Mouse (Mus musculus): ENCODE measurements around the gene Nckap5. TPM values are rescaled to one million over a fixed set of nuclear protein-coding genes. Genes with fewer than 3 reads are reported as not detected.

The Nckap5 gene
- total and polyA plus RNA-seq, 3 experiments = not detected

- Histone ChIP-seq H3K4me2 (ENCODE audit: insufficient read depth, low read depth, poor library complexity, severe bottlenecking) (no peak overlapping the region), H3K79me2 (replicated peaks; ENCODE audit: control insufficient read depth, extremely low read depth, insufficient read depth, poor library complexity, severe bottlenecking) (no peaks in the 10 kb centered on the region), H3K27ac (ENCODE audit: insufficient read depth, low read depth) (no peak overlapping the region), H3K4me1 (ENCODE audit: control insufficient read depth in 1 of 2, insufficient read depth in 2 of 2) (no peaks in the 10 kb centered on the region), H3K27me3 (replicated peaks) (peaks cover 4% of the 10 kb centered on the region), H3K9ac (ENCODE audit: insufficient read depth, low read depth) (no peak overlapping the region), H3K4me3 (replicated peaks in 1 of 3; ENCODE audit: low read depth in 2 of 3, low read length in 2 of 3, poor library complexity in 1 of 3) (no peak overlapping the region), H3K36me3 (replicated peaks in 1 of 2; ENCODE audit: control insufficient read depth in 1 of 2, insufficient read depth in 1 of 2, low read length in 1 of 2) (no peaks in the 10 kb centered on the region), H3K9me3 (replicated peaks; ENCODE audit: low read length) (peaks cover 2% of the 10 kb centered on the region)
- TF ChIP-seq CTCF (conservative IDR thresholded peaks at IDR 0.05 in 1 of 2, IDR thresholded peaks at IDR 0.05 in 1 of 2; ENCODE audit: low read depth in 2 of 2, low read length in 2 of 2) (no peak), CHD2 (IDR thresholded peaks at IDR 0.05; ENCODE audit: low read length) (no peak)
- no peak for DNase-seq (ENCODE audit: extremely low read depth)
- in situ Hi-C loops (cut with MboI; ENCODE audit: low pct_ligation_motif_present, low pct_unique_long_range_greater_than_20kb, low sequenced_read_pairs) = no loop called here
- dilution Hi-C loops (cut with MboI; ENCODE audit: extremely low pct_ligation_motif_present, extremely low pct_unique_long_range_greater_than_20kb, low sequenced_read_pairs) = no loop called here
Measured at GRCm38 (mm10) chr1:126706611-126707010, 124.0 kb downstream of the Nckap5 start.

GRCm38 (mm10) chr1:126700978-126701320, 129.7 kb downstream of the Nckap5 start:
- peaks cover 4% of the 10 kb centered on the region for H3K27me3 ChIP-seq (replicated peaks)
- H3K27ac ChIP-seq (ENCODE audit: insufficient read depth, low read depth) = no peak overlapping the region
- H3K9me3 ChIP-seq (replicated peaks; ENCODE audit: low read length) = peaks cover 8% of the 10 kb centered on the region
- H3K4me3 ChIP-seq (replicated peaks in 1 of 3; ENCODE audit: low read depth in 2 of 3, low read length in 2 of 3, poor library complexity in 1 of 3) = no peak overlapping the region
- in situ Hi-C loops (cut with MboI; ENCODE audit: low pct_ligation_motif_present, low pct_unique_long_range_greater_than_20kb, low sequenced_read_pairs) = no loop called here
- dilution Hi-C loops (cut with MboI; ENCODE audit: extremely low pct_ligation_motif_present, extremely low pct_unique_long_range_greater_than_20kb, low sequenced_read_pairs) = no loop called here
- no peak overlapping the region for H3K9ac ChIP-seq (ENCODE audit: insufficient read depth, low read depth)
- H3K4me1 ChIP-seq (ENCODE audit: control insufficient read depth in 1 of 2, insufficient read depth in 2 of 2) = no peaks in the 10 kb centered on the region
- no peak for TF ChIP-seq TCF12 (IDR thresholded peaks at IDR 0.05; ENCODE audit: low read depth, low read length)
- TF ChIP-seq USF1 (IDR thresholded peaks at IDR 0.05; ENCODE audit: low read depth, low read length) = no peak
- no peak for TF ChIP-seq SIN3A (IDR thresholded peaks at IDR 0.05; ENCODE audit: low read length)
- H3K4me2 ChIP-seq (ENCODE audit: insufficient read depth, low read depth, poor library complexity, severe bottlenecking) = no peak overlapping the region
- H3K79me2 ChIP-seq (replicated peaks; ENCODE audit: control insufficient read depth, extremely low read depth, insufficient read depth, poor library complexity, severe bottlenecking) = no peaks in the 10 kb centered on the region
- no peak for DNase-seq (ENCODE audit: extremely low read depth)
- H3K36me3 ChIP-seq (replicated peaks in 1 of 2; ENCODE audit: control insufficient read depth in 1 of 2, insufficient read depth in 1 of 2, low read length in 1 of 2) = no peaks in the 10 kb centered on the region

- no peak overlapping the region for H3K27ac ChIP-seq (ENCODE audit: insufficient read depth, low read depth)
- H3K4me3 ChIP-seq (replicated peaks in 1 of 3; ENCODE audit: low read depth in 2 of 3, low read length in 2 of 3, poor library complexity in 1 of 3) = no peak overlapping the region
- no peak for TF ChIP-seq CHD2 (IDR thresholded peaks at IDR 0.05; ENCODE audit: low read length)
- no peak for TF ChIP-seq NELFE (IDR thresholded peaks at IDR 0.05; ENCODE audit: low read depth, low read length)
- TF ChIP-seq USF1 (IDR thresholded peaks at IDR 0.05; ENCODE audit: low read depth, low read length) = no peak
- no peak for TF ChIP-seq MAZ (IDR thresholded peaks at IDR 0.05; ENCODE audit: low read depth, low read length)
- no peak for TF ChIP-seq ELF1 (IDR thresholded peaks at IDR 0.05; ENCODE audit: low read depth, low read length)
- TF ChIP-seq MAX (IDR thresholded peaks at IDR 0.05; ENCODE audit: low read length) = no peak
- no peak for TF ChIP-seq ZMIZ1 (IDR thresholded peaks at IDR 0.05; ENCODE audit: low read depth, low read length)
- no peak for TF ChIP-seq MYC (IDR thresholded peaks at IDR 0.05; ENCODE audit: low read depth, low read length)
- TF ChIP-seq UBTF (IDR thresholded peaks at IDR 0.05; ENCODE audit: low read depth, low read length) = no peak
- TF ChIP-seq TBP (conservative IDR thresholded peaks at IDR 0.05; ENCODE audit: low read depth, low read length) = no peak
- no peak for TF ChIP-seq E2F4 (IDR thresholded peaks at IDR 0.05; ENCODE audit: insufficient replicate concordance, low read depth, low read length)
- TF ChIP-seq ZC3H11A (IDR thresholded peaks at IDR 0.05; ENCODE audit: low read depth, low read length) = no peak
- no peak for TF ChIP-seq POLR2AphosphoS2 (IDR thresholded peaks at IDR 0.05; ENCODE audit: low read depth, low read length)
- TF ChIP-seq ZNF384 (IDR thresholded peaks at IDR 0.05; ENCODE audit: low read depth, low read length) = no peak
- no peak for TF ChIP-seq CHD1 (IDR thresholded peaks at IDR 0.05; ENCODE audit: low read depth, low read length)
- no peak overlapping the region for H3K4me2 ChIP-seq (ENCODE audit: insufficient read depth, low read depth, poor library complexity, severe bottlenecking)
- H3K79me2 ChIP-seq (replicated peaks; ENCODE audit: control insufficient read depth, extremely low read depth, insufficient read depth, poor library complexity, severe bottlenecking) = no peaks in the 10 kb centered on the region
- in situ Hi-C loops (cut with MboI; ENCODE audit: low pct_ligation_motif_present, low pct_unique_long_range_greater_than_20kb, low sequenced_read_pairs) (no loop called here), dilution Hi-C loops (cut with MboI; ENCODE audit: extremely low pct_ligation_motif_present, extremely low pct_unique_long_range_greater_than_20kb, low sequenced_read_pairs) (no loop called here)
- no peak overlapping the region for H3K9ac ChIP-seq (ENCODE audit: insufficient read depth, low read depth)
- no peaks in the 10 kb centered on the region for H3K36me3 ChIP-seq (replicated peaks in 1 of 2; ENCODE audit: control insufficient read depth in 1 of 2, insufficient read depth in 1 of 2, low read length in 1 of 2)
- H3K4me1 ChIP-seq (ENCODE audit: control insufficient read depth in 1 of 2, insufficient read depth in 2 of 2) = no peaks in the 10 kb centered on the region
- H3K27me3 ChIP-seq (replicated peaks) = peaks cover 4% of the 10 kb centered on the region
- peaks cover 8% of the 10 kb centered on the region for H3K9me3 ChIP-seq (replicated peaks; ENCODE audit: low read length)
- no peak for DNase-seq (ENCODE audit: extremely low read depth)
Measured at GRCm38 (mm10) chr1:126700063-126700977, 130.3 kb downstream of the Nckap5 start.
